Mouse (Mus musculus): ENCODE data around the gene Zfp14.

Gene Zfp14

DNA sequence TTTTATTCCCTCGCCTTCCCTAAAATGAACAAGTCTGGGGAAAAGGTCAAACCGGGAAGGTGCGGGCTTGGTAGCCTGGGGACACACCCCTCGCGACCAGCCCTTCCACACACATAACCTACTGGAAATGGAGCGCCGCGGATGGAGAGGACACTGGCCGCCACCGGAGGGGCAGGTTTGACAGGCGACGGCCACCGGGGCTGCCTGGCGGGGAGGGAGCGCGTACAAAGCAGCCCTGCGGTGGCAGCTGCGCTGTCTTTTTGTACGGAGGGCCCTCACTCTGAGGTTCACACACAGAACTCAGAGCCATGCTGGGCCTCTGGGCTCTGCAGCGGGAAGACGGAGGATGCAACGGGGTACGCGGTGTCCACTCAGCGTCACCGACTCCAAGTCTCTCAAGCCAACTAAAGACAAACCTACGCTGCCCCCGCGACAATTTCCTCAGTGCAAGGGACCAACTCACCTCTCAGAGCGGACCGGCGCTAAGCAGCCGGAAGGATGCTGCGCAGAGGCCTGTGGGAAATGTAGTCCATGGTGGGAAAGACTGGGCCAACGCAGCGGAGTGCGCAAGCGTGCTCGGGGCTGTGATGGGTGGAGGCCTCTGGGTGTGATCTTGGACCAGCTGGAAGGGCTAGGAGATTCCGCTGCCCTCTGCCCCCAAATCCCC, at the start of gene Zfp14:
Zfp14 (minus strand) TSS at position 499 of the 667 bp plus-strand sequence.
- DNase-seq (ENCODE audit: low spot score in 2 of 2): peak; percentile 90 to 91

GRCm38 (mm10) chr7:30099297-30099696, 48.1 kb upstream of the Zfp14 start:
- peak; percentile 66 to 70 for DNase-seq (ENCODE audit: low spot score in 2 of 2)

DNA sequence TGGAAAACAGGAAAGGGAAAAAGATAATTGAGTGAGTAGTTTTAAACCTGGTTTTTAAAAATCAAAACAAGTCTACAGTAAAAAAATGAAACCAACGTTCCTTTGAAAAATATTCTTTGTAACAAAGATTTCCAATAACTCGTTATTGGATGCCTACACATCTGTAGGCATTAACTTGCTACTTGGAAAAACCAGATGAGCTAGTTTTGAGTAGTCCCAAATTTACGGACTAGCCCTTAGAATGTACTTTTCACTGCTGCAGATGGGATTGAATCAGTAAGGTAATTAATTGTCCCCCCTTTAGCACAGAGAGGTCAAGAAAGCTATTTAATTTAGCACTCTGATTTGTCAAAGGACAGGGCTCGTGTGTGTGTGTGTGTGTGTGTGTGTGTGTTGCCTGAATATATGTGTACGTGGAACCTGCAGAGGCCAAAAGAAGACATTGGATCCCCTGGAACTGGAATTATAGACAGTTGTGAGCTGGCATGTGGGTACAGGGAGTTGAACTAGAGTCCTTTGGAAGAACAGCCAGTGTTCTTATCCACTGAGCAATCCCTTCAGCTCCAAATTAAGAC, 44.5 kb upstream of the Zfp14 start:
- DNase-seq (ENCODE audit: low spot score in 2 of 2): no peak

DNA sequence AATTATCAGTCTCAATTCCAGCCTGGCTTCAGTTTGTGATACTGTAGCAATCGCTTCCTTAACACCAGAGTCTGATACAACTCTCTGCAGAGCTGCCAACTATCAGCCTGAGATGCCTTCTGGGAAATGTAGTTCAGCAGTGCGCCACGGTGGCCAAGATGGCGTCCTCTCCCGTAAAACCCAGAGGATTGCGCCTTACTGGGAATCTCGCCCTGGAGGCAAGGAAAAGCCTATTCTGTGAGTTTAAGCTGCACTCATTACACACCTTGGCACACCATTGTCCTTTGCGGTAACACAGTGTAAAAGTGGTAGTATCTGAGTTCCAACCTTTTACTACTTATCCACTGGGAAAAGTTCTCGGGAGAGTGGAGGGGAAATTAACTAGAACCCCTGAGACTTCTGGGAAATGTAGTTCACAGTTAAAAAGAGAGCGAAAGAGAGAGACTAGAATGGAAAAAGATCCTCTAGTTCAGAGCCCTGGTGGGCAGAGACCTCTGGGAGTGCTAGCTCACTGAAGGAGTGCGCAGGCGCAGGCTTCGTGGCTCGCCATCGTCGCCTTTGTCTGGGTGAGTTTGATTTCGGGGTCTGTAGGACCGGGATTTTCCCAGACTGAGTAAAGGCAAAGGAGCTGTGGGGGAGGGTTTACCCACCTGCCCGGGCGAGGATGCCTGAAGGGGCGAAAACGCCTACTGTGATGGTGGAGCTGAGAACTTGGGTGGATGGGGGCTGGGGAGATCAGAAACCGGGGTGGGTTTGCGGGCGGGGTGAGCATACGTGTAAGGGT, 43.7 kb upstream of the Zfp14 start, which contains the start of gene Zfp260:
Zfp260 (plus strand) TSS at position 132 of the 784 bp plus-strand sequence.
- DNase-seq (ENCODE audit: low spot score in 2 of 2): peak; percentile 85 to 87

GRCm38 (mm10) chr7:30093918-30094415, 42.8 kb upstream of the Zfp14 start:
- no peak for DNase-seq (ENCODE audit: low spot score in 2 of 2)

DNA sequence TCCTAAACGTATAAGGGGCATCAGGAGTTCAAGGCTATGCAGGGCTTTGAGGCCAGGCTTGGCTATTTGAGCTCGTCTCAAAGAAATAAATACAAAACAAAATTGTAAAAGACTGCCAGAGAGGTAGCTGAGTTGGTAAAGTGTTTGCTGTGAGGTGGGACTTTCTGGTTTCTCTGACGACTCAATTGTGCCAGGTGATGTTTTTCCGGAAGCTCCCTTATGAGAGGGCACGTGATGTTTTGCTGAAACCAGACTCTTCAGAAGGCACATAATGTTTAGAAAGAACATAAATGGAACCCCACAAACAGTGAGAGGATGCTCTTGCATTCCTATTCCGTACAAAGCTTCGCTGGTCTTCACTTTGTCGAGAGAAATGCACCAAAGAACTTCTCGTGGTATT, 41.5 kb upstream of the Zfp14 start:
- DNase-seq (ENCODE audit: low spot score in 2 of 2): no peak

DNA sequence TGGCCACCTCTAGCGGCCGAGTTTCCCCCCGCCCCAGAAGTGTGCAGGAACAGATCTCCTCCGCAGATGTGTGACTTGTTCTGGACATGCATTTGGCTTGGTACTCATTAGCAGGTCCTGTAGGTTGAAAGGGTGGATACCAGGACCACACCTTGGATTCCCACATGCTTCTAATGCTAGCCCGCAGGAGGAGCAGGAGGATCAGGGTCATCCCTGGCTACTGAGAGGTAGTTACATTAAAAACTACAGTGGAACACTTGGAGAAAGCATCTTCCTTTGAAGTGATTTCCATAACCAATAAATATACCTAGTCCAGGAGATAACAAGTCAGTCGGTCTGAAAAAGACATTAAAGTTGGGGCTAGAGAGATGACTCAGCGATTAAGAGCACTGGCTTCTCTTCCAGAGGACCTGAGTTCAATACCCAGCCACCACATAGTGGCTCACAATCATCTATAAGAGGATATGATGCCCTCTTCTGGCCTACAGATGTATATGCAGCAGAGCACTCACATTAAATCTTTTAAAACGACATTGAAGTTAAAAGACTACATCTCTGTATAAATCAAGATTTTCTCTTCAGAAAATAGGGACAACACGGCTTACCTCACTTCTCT, 39.9 kb upstream of the Zfp14 start:
- peak in 1 of 2 experiments; percentile 7 for DNase-seq (ENCODE audit: low spot score in 2 of 2)

- peak; percentile 96 to 97 for DNase-seq (ENCODE audit: low spot score in 2 of 2)
These were observed 39.2 kb upstream of the Zfp14 start, which contains the start of the genes Gm26920 and Zfp566 for GRCm38 (mm10) chr7:30090092-30090969. TSS of gene Gm26920 (minus strand) at chr7:30090410. TSS of gene Zfp566 (minus strand) at chr7:30090527.

DNA sequence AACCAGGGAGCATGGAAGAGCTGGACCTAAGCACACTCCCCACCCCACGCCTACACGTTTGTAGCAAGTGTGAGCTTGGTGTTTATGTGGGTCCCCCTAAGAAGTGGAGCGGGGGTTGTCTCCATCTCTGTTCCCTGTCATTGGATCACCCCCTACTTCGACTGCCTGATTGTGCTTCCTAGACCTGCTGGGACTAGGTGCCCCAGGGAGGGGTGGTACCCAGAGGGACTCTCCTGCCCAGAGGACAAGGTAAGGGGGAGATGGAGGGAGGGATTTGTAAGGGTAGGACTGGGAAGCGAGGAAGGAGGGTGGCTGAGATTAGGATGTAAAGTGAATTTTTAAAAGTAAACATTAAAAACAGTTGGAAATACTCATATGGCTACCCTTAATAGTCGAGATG, 38.2 kb upstream of the Zfp14 start:
- DNase-seq (ENCODE audit: low spot score in 2 of 2): no peak

DNA sequence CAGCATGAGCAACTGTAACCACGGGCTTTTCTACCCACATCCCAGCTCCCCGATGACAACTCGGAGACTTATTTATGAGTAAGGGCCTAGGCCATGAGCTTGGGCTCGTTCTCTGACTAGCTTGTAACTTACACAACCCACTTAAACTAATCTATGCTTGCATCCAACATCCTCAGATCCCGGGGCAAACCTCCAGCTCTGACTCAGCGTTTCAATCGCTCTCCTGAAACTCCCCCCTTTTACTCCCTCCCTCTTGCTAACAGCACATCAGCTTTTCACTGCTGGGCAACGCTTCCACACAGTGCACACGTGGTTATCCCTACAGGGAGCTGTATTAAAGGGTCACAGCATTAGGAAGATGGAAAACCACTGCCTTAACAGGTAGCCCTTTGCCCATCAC, 35.3 kb upstream of the Zfp14 start:
- no peak for DNase-seq (ENCODE audit: low spot score in 2 of 2)

- peak; percentile 84 to 86 for DNase-seq (ENCODE audit: low spot score in 2 of 2)
These were observed 21.2 kb upstream of the Zfp14 start, which contains the start of gene Zfp82 for GRCm38 (mm10) chr7:30072146-30073028. TSS of gene Zfp82 (minus strand) at chr7:30072900.

DNA sequence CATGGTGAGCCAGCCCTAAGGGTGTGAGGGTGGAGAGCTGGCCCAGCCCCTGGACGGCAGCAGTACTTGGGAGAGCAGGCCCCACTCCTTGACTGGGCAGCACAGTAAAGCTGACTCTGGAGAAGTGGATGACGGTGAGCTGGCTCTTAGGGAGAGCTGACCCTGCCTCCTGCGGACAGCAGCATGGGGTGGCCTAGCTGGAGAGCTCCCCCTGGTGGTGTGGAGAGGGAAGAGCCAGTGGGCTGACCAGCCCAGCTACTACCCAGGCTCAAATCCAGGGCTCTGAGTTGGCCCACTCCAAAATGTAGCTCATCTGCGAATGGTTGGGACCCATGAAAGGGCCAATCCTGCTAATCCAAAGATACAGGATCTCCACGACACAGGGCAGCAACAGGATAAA, 13.4 kb upstream of the Zfp14 start:
- DNase-seq (ENCODE audit: low spot score in 2 of 2): no peak

DNA sequence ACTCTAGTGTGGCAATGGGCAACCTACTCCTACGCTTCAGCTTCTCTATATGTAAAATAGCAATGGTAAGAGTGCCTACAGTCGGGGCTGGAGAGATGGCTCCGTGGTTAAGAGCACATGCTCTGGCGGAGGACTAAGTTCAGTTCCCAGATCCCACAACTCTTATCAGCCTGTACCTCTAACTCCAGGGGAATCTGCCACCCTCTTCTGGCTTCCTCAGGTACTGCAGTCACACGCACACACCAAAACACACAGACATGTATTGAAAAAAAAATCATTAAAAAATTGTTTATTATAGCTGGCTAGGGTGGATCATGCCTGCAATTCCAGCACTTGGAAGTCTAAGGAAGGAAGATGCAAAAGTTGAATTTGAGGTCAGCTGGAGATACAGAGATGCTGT, 11.3 kb upstream of the Zfp14 start:
- DNase-seq (ENCODE audit: low spot score in 2 of 2): no peak

DNA sequence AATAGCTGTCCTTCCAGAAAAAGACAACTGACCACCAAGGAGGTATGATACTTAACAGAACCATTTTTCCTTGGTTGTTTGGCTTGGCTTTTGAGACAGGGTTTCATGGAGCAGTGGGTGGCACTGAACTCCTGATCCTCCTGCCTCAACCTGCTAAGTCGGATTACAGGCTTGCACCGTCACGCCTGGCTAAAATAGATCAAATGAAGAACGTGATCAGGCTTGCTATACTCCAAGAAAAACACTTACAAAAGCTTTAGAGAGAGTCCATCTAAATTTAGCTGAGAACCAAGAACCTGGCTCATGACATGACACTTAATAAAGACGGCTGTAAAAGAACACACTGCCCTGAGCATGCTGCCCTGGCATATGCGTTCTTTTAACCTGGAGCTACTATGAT, 9.2 kb upstream of the Zfp14 start:
- no peak for DNase-seq (ENCODE audit: low spot score in 2 of 2)

DNA sequence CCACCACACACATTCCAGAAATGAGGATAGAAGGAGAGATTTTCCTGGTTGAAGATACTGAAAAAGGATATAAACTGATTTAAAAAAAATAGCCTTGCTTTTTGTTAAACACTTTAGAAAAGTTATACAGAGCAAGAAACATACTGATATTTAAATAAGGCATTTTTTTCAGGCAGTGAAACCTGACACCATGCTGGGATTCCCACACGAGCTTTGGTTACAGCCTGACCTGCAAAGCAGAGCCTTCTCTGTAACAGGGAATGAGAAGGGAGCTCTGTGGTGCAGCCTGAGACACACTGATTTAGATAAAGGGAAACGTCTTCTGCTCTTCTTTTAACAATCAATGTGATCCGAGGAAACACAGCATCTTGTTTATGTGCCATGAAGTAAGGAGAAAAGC, 2.4 kb upstream of the Zfp14 start:
- no peak for DNase-seq (ENCODE audit: low spot score in 2 of 2)

GRCm38 (mm10) chr7:30048126-30048525, 3.1 kb downstream of the Zfp14 start:
- no peak for DNase-seq (ENCODE audit: low spot score in 2 of 2)

DNA sequence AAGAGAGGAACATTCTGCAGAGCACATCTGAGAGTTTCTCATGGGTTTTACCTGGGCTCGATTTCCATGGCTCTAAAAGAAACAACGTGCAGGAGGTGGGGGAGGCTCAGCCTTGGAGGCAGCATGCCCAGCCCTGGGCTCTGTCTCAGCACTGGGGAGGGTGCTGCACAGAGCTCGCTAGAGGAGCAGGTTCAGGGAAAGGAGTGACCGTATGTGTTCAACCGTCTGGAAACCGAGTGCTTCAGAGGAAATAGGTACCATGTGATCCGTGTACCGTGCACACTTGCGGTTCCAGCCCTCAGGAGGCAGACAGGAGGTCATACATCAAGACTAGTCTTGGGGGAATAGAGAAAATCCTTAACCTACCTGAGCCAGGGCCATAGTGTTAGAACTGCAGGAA, 6.8 kb downstream of the Zfp14 start:
- peak in 1 of 2 experiments; percentile 5 for DNase-seq (ENCODE audit: low spot score in 2 of 2)

DNA sequence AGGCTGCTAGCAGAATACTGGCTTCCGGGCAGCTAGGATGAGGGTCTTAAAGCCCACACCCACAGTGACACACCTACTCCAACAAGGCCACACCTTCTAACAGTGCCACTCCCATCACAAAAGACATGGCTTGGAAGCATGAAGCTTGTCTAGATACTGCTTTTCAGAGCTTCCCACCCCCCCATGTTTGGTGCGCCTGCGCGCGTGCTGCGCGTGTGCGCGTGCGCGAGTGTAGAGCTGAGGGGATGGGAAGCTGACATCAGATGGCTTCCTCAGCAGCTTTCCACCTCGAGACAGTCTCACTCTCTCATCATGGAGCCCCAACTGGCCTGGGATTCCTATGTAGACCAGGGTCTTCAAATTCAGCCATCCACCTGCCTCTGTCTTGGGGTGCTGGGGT, 16.8 kb downstream of the Zfp14 start:
- no peak for DNase-seq (ENCODE audit: low spot score in 2 of 2)

GRCm38 (mm10) chr7:30031379-30031778, 19.8 kb downstream of the Zfp14 start:
- DNase-seq (ENCODE audit: low spot score in 2 of 2): no peak

GRCm38 (mm10) chr7:30030677-30031076, 20.5 kb downstream of the Zfp14 start:
- no peak for DNase-seq (ENCODE audit: low spot score in 2 of 2)
